Mouse (Mus musculus): ENCODE data around the gene Epn1. TPM values are rescaled to one million over a fixed set of nuclear protein-coding genes. Genes with fewer than 3 reads are reported as not detected.

Epn1 gene
- polyA plus RNA-seq, 1 experiment from 2014 or later: 43.1 TPM

GRCm38 (mm10) chr7:5081939-5082338 is 1.9 kb downstream of the Epn1 start:
- WGBS: 95% methylated on average over 2 of the region's 2 CpGs
- H3K36me3 ChIP-seq: peaks cover 40% of the 10 kb centered on the region
- peaks cover 31% of the 10 kb centered on the region for H3K4me1 ChIP-seq (replicated peaks)
- H3K4me2 ChIP-seq: peak overlapping the region; percentile 88
- no peaks in the 10 kb centered on the region for H3K9me3 ChIP-seq (replicated peaks)
- H3K27me3 ChIP-seq: no peaks in the 10 kb centered on the region
- no peak overlapping the region for H3K9ac ChIP-seq
- peak overlapping the region; percentile 96; the same call in 1 of the 2 replicates for H3K4me3 ChIP-seq
- ATAC-seq (replicated peaks; ENCODE audit: insufficient number of reproducible peaks, insufficient read depth, low FRiP score, low read depth): no peak
- H3K27ac ChIP-seq: no peak overlapping the region

GRCm38 (mm10) chr7:5083325-5084105 is 3.5 kb downstream of the Epn1 start:
- 0 out of 2 replicates have a peak overlapping the region, but pooled peaks have one; percentile 11 for H3K27ac ChIP-seq
- no peak overlapping the region for H3K4me3 ChIP-seq
- 88% methylated on average over 18 of the region's 18 CpGs for WGBS
- H3K9me3 ChIP-seq (replicated peaks): no peaks in the 10 kb centered on the region
- no peaks in the 10 kb centered on the region for H3K27me3 ChIP-seq
- no peak overlapping the region for H3K4me2 ChIP-seq
- peaks cover 31% of the 10 kb centered on the region for H3K4me1 ChIP-seq (replicated peaks)
- no peak for ATAC-seq (replicated peaks; ENCODE audit: insufficient number of reproducible peaks, insufficient read depth, low FRiP score, low read depth)
- no peak overlapping the region for H3K9ac ChIP-seq
- H3K36me3 ChIP-seq: peaks cover 30% of the 10 kb centered on the region

DNA sequence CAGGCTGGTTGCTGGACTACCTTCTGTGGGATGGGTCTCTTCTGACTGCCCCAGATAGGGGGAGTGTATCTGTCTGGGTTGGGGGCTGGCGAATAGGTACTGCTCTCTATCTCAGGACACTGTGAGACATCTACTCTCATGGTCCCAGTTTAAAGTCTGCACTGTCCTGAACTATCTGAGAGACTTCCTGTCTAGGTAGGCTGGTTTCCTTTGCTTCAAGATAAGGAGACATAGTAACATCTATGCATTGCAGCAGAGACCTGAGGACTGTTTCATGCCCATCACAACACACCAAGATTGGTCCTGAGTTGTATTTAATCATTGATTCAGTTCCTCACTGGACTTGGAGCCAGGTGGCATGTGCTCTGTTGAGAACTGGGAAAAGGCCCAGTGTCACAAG is 5.5 kb downstream of the Epn1 start:
- H3K4me2 ChIP-seq: no peak overlapping the region
- peaks cover 29% of the 10 kb centered on the region for H3K4me1 ChIP-seq (replicated peaks)
- WGBS: 75% methylated on average over 1 of the region's 1 CpGs
- H3K27me3 ChIP-seq: no peaks in the 10 kb centered on the region
- H3K9me3 ChIP-seq (replicated peaks): no peaks in the 10 kb centered on the region
- no peak overlapping the region for H3K4me3 ChIP-seq
- ATAC-seq (replicated peaks; ENCODE audit: insufficient number of reproducible peaks, insufficient read depth, low FRiP score, low read depth): no peak
- no peak overlapping the region for H3K27ac ChIP-seq
- H3K36me3 ChIP-seq: peaks cover 23% of the 10 kb centered on the region; the same call in 1 of the 2 replicates
- H3K9ac ChIP-seq: no peak overlapping the region

- Histone ChIP-seq H3K4me2 (no peak overlapping the region), H3K4me1 (replicated peaks) (peaks cover 16% of the 10 kb centered on the region), H3K9ac (no peak overlapping the region), H3K4me3 (no peak overlapping the region), H3K27ac (no peak overlapping the region), H3K36me3 (peaks cover 23% of the 10 kb centered on the region; the same call in 1 of the 2 replicates), H3K9me3 (replicated peaks) (no peaks in the 10 kb centered on the region), H3K27me3 (no peaks in the 10 kb centered on the region)
- ATAC-seq (replicated peaks; ENCODE audit: insufficient number of reproducible peaks, insufficient read depth, low FRiP score, low read depth): no peak
- 75% methylated on average over 5 of the region's 5 CpGs for WGBS
Measured at GRCm38 (mm10) chr7:5086921-5087440, 6.9 kb downstream of the Epn1 start.

DNA sequence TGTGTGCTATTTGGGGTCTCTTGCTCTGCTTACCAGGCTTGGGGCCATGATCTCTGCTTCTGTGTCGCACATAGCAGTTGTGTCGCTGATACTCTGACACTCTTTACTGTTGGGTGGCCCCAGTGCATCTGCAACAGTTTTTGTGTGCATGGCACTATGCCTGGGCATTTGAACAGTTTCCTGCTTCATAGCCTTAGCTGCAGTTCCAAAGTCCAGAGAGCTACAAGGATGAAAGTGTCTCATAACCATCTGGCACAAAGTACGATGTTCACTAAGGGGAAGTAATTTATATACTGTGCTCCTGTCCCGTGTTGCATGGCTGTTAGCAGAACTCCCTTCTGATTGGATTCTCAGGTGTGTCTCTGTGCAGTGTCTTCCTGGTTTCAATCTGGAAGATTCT is 7.9 kb downstream of the Epn1 start:
- no peak for ATAC-seq (replicated peaks; ENCODE audit: insufficient number of reproducible peaks, insufficient read depth, low FRiP score, low read depth)
- H3K36me3 ChIP-seq: peaks cover 27% of the 10 kb centered on the region; the same call in 1 of the 2 replicates
- H3K27me3 ChIP-seq: no peaks in the 10 kb centered on the region
- WGBS: 83% methylated on average over 4 of the region's 4 CpGs
- H3K4me2 ChIP-seq: no peak overlapping the region
- H3K9me3 ChIP-seq (replicated peaks): no peaks in the 10 kb centered on the region
- peaks cover 13% of the 10 kb centered on the region for H3K4me1 ChIP-seq (replicated peaks)
- no peak overlapping the region for H3K4me3 ChIP-seq
- no peak overlapping the region for H3K27ac ChIP-seq
- H3K9ac ChIP-seq: no peak overlapping the region

DNA sequence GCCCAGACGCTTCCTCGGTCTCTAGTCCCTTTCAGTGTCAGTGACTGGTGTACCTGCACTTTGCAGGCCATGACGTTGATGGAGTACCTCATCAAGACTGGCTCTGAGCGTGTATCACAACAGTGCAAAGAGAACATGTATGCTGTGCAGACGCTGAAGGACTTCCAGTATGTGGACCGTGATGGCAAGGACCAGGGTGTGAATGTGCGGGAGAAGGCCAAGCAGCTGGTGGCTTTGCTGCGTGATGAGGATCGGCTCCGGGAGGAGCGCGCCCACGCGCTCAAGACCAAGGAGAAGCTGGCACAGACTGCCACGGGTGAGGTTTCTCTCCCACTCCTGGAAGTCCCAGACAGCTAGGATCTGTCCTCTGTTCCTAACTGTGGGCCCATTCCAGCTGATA is 9.8 kb downstream of the Epn1 start:
- H3K4me3 ChIP-seq: no peak overlapping the region
- no peak for ATAC-seq (replicated peaks; ENCODE audit: insufficient number of reproducible peaks, insufficient read depth, low FRiP score, low read depth)
- peaks cover 34% of the 10 kb centered on the region for H3K36me3 ChIP-seq
- no peak overlapping the region for H3K4me2 ChIP-seq
- H3K4me1 ChIP-seq (replicated peaks): 0 out of 2 replicates have a peak, but pooled peaks cover 1% of the 10 kb centered on the region
- WGBS: 90% methylated on average over 15 of the region's 15 CpGs
- no peaks in the 10 kb centered on the region for H3K27me3 ChIP-seq
- no peak overlapping the region for H3K27ac ChIP-seq
- no peak overlapping the region for H3K9ac ChIP-seq
- H3K9me3 ChIP-seq (replicated peaks): no peaks in the 10 kb centered on the region

DNA sequence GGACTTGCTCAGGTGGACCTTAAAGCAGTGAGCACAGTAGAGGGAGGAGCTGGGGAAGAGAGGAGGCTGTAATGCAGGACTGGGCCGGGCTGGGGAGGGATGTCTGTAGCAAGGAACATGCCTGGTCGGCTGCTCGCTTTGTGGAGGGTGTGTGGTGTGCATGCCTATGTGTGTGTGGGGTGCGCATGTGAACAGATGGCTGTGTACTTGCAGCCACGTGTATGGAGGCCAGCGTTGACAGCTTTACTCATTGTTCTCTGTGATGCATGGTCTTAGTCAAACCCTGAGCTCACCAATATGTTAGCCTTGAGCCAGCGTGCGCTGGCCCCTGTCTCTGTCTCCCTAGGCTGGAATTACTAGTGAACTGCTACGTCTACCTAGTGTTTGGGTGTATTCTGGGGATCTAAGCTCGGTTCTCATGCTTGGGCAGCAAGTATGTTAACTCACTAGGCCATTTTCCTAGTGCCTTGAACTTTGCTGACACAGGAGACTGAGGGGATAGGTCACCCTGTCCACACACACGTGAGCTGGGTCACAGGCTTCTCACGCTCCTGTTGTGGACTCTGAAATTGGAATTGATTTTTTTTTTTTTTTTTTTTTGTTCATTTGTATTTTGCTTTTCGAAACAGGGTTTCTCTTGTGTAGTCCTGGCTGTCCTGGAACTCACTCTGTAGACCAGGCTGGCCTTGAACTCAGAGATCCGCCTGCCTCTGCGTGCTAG is 11.1 kb downstream of the Epn1 start:
- no peaks in the 10 kb centered on the region for H3K27me3 ChIP-seq
- H3K9ac ChIP-seq: no peak overlapping the region
- no peaks in the 10 kb centered on the region for H3K4me1 ChIP-seq (replicated peaks)
- no peak overlapping the region for H3K4me3 ChIP-seq
- H3K36me3 ChIP-seq: peaks cover 40% of the 10 kb centered on the region
- H3K9me3 ChIP-seq (replicated peaks): no peaks in the 10 kb centered on the region
- WGBS: 86% methylated on average over 15 of the region's 15 CpGs
- no peak for ATAC-seq (replicated peaks; ENCODE audit: insufficient number of reproducible peaks, insufficient read depth, low FRiP score, low read depth)
- H3K4me2 ChIP-seq: no peak overlapping the region
- no peak overlapping the region for H3K27ac ChIP-seq

- Histone ChIP-seq H3K9me3 (replicated peaks) (no peaks in the 10 kb centered on the region), H3K36me3 (peaks cover 50% of the 10 kb centered on the region), H3K27me3 (no peaks in the 10 kb centered on the region), H3K4me2 (no peak overlapping the region), H3K4me1 (replicated peaks) (no peaks in the 10 kb centered on the region), H3K9ac (no peak overlapping the region), H3K27ac (no peak overlapping the region), H3K4me3 (no peak overlapping the region)
- WGBS: 70% methylated on average over 6 of the region's 6 CpGs
- no peak for ATAC-seq (replicated peaks; ENCODE audit: insufficient number of reproducible peaks, insufficient read depth, low FRiP score, low read depth)
Measured at GRCm38 (mm10) chr7:5092381-5092780, 12.3 kb downstream of the Epn1 start.

DNA sequence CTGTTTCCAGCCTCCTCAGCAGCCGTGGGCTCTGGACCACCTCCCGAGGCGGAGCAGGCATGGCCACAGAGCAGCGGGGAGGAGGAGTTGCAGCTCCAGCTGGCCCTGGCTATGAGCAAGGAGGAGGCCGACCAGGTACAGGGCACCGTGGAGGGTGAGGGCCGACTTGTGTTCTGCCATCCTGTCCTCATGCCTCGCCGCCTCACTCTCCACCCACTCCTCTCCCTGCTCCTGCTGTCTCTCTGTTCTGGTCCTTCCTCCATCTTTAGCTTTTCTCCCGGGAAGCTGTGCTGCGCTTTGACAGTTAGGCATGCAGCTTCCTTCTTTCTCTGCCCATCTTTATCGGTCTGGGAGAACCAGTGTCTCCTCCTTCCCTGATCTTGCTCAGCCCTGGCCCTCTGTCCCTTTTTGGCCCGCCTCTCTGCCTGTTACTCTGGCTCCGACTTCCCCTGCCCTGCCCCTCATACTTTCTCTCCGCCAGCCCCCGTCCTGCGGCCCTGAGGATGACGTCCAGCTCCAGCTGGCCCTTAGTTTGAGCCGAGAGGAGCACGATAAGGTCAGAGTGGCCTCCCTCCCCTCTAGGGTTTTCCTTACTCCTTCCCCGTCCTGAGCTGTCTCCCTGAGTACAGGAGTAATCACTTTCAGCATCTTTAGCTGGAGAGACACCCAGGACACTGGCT is 12.9 kb downstream of the Epn1 start:
- H3K4me3 ChIP-seq: no peak overlapping the region
- H3K4me2 ChIP-seq: no peak overlapping the region
- ATAC-seq (replicated peaks; ENCODE audit: insufficient number of reproducible peaks, insufficient read depth, low FRiP score, low read depth): no peak
- peaks cover 54% of the 10 kb centered on the region for H3K36me3 ChIP-seq
- no peak overlapping the region for H3K9ac ChIP-seq
- no peaks in the 10 kb centered on the region for H3K27me3 ChIP-seq
- 76% methylated on average over 21 of the region's 21 CpGs for WGBS
- no peaks in the 10 kb centered on the region for H3K9me3 ChIP-seq (replicated peaks)
- no peak overlapping the region for H3K27ac ChIP-seq
- no peaks in the 10 kb centered on the region for H3K4me1 ChIP-seq (replicated peaks)

- no peak overlapping the region for H3K27ac ChIP-seq
- H3K4me1 ChIP-seq (replicated peaks): no peaks in the 10 kb centered on the region
- no peaks in the 10 kb centered on the region for H3K27me3 ChIP-seq
- no peak for ATAC-seq (replicated peaks; ENCODE audit: insufficient number of reproducible peaks, insufficient read depth, low FRiP score, low read depth)
- H3K4me3 ChIP-seq: no peak overlapping the region
- H3K9ac ChIP-seq: no peak overlapping the region
- 78% methylated on average over 5 of the region's 5 CpGs for WGBS
- no peak overlapping the region for H3K4me2 ChIP-seq
- H3K36me3 ChIP-seq: peaks cover 50% of the 10 kb centered on the region
- no peaks in the 10 kb centered on the region for H3K9me3 ChIP-seq (replicated peaks)
Measured at GRCm38 (mm10) chr7:5098769-5099168, 18.7 kb downstream of the Epn1 start.

GRCm38 (mm10) chr7:5099796-5100195 is 19.8 kb downstream of the Epn1 start:
- Histone ChIP-seq H3K4me2 (no peak overlapping the region), H3K36me3 (peaks cover 42% of the 10 kb centered on the region), H3K4me3 (no peak overlapping the region), H3K27ac (no peak overlapping the region), H3K27me3 (no peaks in the 10 kb centered on the region), H3K4me1 (replicated peaks) (no peaks in the 10 kb centered on the region), H3K9ac (no peak overlapping the region), H3K9me3 (replicated peaks) (no peaks in the 10 kb centered on the region)
- 69% methylated on average over 3 of the region's 3 CpGs for WGBS
- no peak for ATAC-seq (replicated peaks; ENCODE audit: insufficient number of reproducible peaks, insufficient read depth, low FRiP score, low read depth)
